Mouse (Mus musculus) thymus, postnatal 4 days (tissue): Measurements from ENCODE around the gene Chdh.
A peak's percentile ranks its signal among the peaks of the same experiment; 100 is the strongest.

ENCODE experiments used
- DNase-seq: peaks from one replicate; pipeline ENCODE4 v3.0.0; 2021

Chdh gene

GRCm38 (mm10) chr14:30008733-30009575 lies at the start of gene Chdh, which contains the start of gene Il17rb:
TSS of gene Chdh (plus strand) at chr14:30009023.
TSS of gene Il17rb (minus strand) at chr14:30008896.
- DNase-seq, result peak; percentile 71

GRCm38 (mm10) chr14:29967611-29968010 lies 41.2 kb upstream of the Chdh start:
- DNase-seq, result no peak

- DNase-seq, result peak; percentile 92
These were observed 40.6 kb upstream of the Chdh start, which contains the start of gene Selenok for GRCm38 (mm10) chr14:29968075-29968821. TSS of gene Selenok (plus strand) at chr14:29968308.

GRCm38 (mm10) chr14:29971446-29971845 lies 37.4 kb upstream of the Chdh start:
- DNase-seq, result no peak

GRCm38 (mm10) chr14:29971993-29972392 lies 36.8 kb upstream of the Chdh start:
- DNase-seq, result no peak

GRCm38 (mm10) chr14:29976927-29977326 lies 31.9 kb upstream of the Chdh start:
- peak; percentile 4 for DNase-seq

- DNase-seq, result peak; percentile 94
These were observed 30.3 kb upstream of the Chdh start, which contains the start of gene Actr8 for GRCm38 (mm10) chr14:29978254-29979204. TSS of gene Actr8 (plus strand) at chr14:29978337.

GRCm38 (mm10) chr14:29980447-29981205 lies 28.2 kb upstream of the Chdh start:
- peak; percentile 79 for DNase-seq

GRCm38 (mm10) chr14:29986096-29986495 lies 22.7 kb upstream of the Chdh start:
- no peak for DNase-seq

- no peak for DNase-seq
These were observed 21.5 kb upstream of the Chdh start for GRCm38 (mm10) chr14:29987276-29987675.

- DNase-seq, result no peak
These were observed 21.1 kb upstream of the Chdh start for GRCm38 (mm10) chr14:29987739-29988138.

GRCm38 (mm10) chr14:29988337-29988736 lies 20.5 kb upstream of the Chdh start:
- no peak for DNase-seq

GRCm38 (mm10) chr14:29994976-29995375 lies 13.8 kb upstream of the Chdh start:
- no peak for DNase-seq

- no peak for DNase-seq
These were observed 12.6 kb upstream of the Chdh start for GRCm38 (mm10) chr14:29996000-29996751.

GRCm38 (mm10) chr14:29997345-29997744 lies 11.5 kb upstream of the Chdh start:
- no peak for DNase-seq

- DNase-seq, result no peak
These were observed 9.9 kb upstream of the Chdh start for GRCm38 (mm10) chr14:29998747-29999474.

GRCm38 (mm10) chr14:29999475-29999811 lies 9.4 kb upstream of the Chdh start:
- DNase-seq, result no peak

- peak; percentile 66 for DNase-seq
These were observed 1.2 kb downstream of the Chdh start for GRCm38 (mm10) chr14:30009864-30010560.

GRCm38 (mm10) chr14:30011886-30012560 lies 3.2 kb downstream of the Chdh start:
- DNase-seq, result no peak
